Mouse (Mus musculus): ENCODE measurements around the gene Cebpb.

DNA sequence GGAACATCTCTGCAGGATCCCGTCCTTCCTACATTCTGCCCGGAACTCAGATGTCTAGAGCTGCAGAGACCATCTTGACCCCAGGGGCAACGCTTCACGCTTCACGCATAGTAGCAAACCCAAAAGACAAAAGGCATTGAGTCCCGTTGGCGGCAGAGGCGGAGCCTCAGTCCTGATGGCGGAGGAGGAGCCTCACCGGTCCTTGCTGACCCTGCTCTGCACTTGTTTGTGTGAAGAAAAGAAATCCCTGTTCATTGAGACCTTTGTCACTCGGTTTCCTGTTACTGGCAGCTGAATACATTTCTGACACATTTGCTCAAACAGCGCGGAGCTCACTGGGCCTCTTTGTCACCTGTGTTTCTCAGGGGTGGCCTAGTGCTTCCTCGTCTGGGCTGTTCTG lies 6.8 kb downstream of the Cebpb start:
- TF ChIP-seq CTCF (IDR thresholded peaks at IDR 0.05; ENCODE audit: extremely low read depth, insufficient read length, insufficient replicate concordance, low read depth, low read length) = no peak
- no peak for TF ChIP-seq POLR2A (IDR thresholded peaks at IDR 0.05; ENCODE audit: low read depth, low read length)

Measured in small intestine, adult 2 months (tissue).